Mouse (Mus musculus) neural tube, embryonic 10.5 days (tissue): ENCODE results near the gene Ubap2l.

Source experiments
- DNase-seq: peaks from one replicate; pipeline ENCODE4 v3.0.0-alpha.2; 2017; ENCODE audit warnings: low spot score; ENCODE audit errors: extremely low spot score

The Ubap2l gene

DNA sequence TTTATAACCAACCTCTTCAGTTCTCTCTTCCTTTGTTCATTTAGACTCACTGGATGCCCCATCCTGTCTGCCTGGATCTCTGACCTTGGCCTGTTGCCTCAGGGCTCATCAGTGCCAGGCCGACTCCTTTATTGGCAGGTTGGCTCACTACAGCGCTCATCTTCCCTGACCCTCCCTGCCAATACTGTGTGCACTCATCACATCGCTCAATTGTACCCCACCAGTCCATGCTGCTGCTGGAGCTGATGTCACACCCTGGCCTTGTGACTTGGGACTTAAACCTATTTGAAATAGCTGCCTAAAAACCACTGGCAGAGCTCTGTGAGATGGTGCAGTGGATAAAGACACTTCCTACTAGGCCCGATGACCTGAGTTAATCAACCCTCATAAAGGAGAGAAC, 15.4 kb upstream of the Ubap2l start:
- no peak for DNase-seq

DNA sequence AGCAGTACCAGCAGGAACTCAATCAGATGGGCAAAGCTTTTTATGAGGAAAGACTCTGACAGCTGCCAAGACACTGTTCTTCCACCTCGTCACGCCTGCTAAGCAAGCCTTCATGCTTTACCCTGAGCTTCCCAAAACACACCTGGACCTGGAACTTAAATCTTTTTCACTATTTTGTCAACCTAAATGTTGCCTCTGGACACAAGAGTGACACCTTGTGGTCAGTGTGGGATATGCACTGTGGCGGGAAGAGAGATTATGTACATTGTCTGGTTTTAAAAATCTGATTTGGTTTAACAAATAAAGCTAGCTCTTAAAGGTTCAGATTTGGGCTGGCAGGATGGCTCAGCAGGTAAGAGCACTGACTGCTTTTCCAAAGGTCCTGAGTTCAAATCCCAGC, 13.1 kb upstream of the Ubap2l start:
- DNase-seq = peak; percentile 45

GRCm38 (mm10) chr3:90064383-90064782, 12.0 kb upstream of the Ubap2l start:
- DNase-seq = no peak

- DNase-seq = no peak
Observed at GRCm38 (mm10) chr3:90062539-90062938, 10.1 kb upstream of the Ubap2l start.

DNA sequence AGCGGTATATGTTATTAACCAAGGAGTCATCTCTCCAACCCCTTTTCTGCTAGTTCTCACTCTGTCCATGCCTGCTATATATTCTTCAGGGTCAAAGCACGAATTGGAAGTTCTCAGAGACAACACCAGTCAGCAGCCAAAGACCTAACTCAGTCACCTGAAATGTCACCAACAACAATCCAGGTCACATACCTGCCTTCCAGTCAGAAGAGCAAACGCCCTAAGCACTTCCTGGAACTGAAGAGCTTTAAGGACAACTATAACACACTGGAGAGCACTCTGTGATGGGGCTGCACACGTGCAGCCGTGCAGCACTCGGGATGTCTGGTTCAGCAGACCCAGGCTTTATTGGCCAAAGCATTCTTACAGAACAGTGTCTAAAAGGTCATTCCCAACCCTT, 9.1 kb upstream of the Ubap2l start:
- DNase-seq = no peak

GRCm38 (mm10) chr3:90051441-90052350, 732 bp downstream of the Ubap2l start, which contains the start of gene 4933434E20Rik:
4933434E20Rik (plus strand) TSS chr3:90051636.
- DNase-seq = peak; percentile 72

GRCm38 (mm10) chr3:90049691-90050090, 2.7 kb downstream of the Ubap2l start:
- DNase-seq = no peak

DNA sequence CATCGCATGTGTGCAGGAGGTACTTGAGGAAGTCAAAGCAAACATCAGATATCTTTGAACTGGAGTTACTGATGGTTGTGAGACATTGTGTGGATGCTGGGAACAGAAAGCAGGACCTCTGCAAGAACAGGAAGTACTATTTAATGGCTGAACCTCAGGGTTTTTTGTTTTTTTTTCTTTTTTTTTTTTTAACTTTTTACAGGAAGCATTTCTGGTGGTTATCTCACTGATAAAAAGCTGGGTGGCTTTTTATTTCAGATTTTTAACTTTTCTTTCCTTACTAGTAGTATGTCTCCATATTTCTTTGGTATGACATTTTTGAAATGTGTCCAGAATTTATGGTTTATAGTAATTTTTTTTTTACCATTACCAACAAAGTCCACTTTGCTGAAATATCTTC, 16.2 kb downstream of the Ubap2l start:
- DNase-seq = no peak

- no peak for DNase-seq
Observed at GRCm38 (mm10) chr3:90034653-90035052, 17.8 kb downstream of the Ubap2l start.

- no peak for DNase-seq
Observed at GRCm38 (mm10) chr3:90016626-90017025, 35.8 kb downstream of the Ubap2l start.

GRCm38 (mm10) chr3:90010291-90010690, 42.1 kb downstream of the Ubap2l start:
- DNase-seq = no peak

GRCm38 (mm10) chr3:90004091-90004796, 48.2 kb downstream of the Ubap2l start:
- DNase-seq = no peak

GRCm38 (mm10) chr3:89999830-90000229, 52.6 kb downstream of the Ubap2l start:
- DNase-seq = no peak

GRCm38 (mm10) chr3:89999090-89999489, 53.3 kb downstream of the Ubap2l start:
- DNase-seq = peak; percentile 48

GRCm38 (mm10) chr3:89998612-89999054, 53.8 kb downstream of the Ubap2l start, which contains the start of gene Hax1:
Hax1 (minus strand) TSS chr3:89998780.
- DNase-seq = peak; percentile 95

DNA sequence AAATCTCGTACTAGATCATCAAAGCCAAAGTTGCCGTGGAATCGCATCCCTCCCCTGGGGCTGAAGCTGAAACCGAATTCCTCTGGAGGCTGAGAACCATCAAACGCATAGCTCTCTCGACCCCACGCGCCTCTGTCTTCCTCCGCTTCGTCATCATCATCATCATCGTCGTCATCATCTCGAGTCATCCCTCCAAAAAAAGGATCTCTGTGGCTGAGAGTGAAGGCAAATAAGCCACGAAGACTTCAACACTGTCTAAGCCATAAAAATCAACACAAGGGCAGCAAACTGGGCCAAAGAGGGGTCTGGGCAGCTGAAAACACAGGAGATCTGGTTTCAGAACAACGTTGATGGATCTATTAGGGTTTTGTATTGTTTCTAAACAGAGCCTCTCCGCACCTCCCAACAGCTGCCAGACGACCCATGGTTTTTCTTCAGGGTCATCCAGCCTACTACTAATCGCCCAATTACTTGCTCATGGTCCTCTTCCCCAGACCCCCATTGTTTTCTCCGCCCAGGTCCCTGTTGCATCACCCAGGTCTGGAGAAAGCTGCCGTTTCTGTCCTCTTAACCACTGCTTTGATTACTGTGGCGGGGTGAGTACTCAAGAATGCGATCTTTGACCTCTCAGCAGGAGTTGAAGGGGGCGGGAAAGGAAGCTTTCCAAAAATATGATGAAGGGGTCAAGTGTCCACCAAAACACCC, 54.5 kb downstream of the Ubap2l start:
- DNase-seq = no peak

DNA sequence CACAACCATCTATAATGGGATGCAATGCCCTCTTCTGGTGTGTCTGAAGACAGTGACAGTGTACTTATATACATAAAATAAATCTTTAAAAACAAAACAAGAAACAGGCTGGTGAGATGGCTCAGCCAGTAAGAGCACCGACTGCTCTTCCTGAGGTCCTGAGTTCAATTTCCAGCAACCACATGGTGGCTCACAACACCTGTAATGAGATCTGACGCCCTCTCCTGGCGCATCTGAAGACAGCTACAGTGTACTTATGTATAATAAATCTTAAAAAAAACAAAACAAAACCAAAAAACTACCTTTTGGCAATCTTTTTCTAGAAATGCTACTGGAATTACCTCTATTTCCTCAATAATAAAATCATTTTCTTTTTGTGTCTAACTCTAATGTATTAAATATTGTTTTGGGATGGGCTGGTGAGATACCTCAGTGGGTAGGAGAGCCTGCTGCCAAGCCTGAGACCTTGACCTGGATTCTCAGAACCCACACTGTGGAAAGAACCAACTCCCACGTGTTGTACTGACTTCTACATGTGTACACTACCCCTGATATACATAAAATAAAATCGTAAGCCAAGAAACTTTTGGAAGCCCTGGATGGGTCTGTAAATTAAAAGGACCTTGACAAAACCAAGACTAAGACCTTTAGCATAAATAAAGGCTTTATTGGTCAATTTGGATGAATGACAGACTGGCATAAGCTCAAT, 57.5 kb downstream of the Ubap2l start:
- DNase-seq = no peak

DNA sequence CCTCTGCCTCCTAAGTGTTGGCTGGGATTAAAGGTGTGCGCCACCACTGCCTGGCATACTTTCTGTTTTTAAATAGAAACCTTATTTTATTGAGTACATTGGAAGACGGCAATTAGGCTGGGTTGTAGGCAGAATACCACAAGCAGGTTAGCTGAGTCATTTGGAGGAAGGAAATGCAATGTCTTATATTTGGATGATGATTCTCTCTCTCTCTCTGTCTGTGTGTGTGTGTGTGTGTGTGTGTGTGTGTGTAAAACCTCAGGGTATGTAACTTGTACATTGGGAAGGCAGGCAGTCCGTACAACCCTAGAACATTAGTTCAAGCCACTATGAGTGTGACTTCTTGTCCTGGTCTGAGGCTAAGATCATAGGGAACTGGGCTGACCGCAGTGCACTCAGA, 64.6 kb downstream of the Ubap2l start:
- no peak for DNase-seq

DNA sequence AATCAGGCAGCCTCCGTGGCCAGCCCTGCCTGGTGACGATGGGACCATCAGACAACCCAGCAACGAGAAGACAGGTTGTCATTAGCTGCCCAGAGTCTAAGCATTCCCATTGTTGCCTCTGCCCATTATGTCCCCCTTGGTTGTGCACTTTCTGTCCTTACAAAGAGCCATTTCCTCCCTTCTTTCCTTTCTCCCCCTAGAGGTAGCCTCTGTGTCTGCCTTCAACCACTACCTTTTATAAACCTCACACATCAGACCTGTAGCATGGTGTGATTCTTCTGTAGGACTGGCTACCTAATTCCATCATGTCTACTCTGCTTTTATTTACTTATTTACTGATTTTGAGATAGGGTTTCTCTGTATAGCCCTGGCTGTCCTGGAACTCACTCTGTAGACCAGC, 65.2 kb downstream of the Ubap2l start:
- DNase-seq = no peak

- no peak for DNase-seq
Observed at GRCm38 (mm10) chr3:89982426-89982825, 70.0 kb downstream of the Ubap2l start.

GRCm38 (mm10) chr3:89976859-89977258, 75.6 kb downstream of the Ubap2l start:
- DNase-seq = no peak
